Mouse (Mus musculus): ENCODE data around the gene Krt8.

- TF ChIP-seq CTCF (IDR thresholded peaks at IDR 0.05; ENCODE audit: borderline replicate concordance, insufficient read depth, low read depth, low read length) = no peak
- TF ChIP-seq POLR2A (IDR thresholded peaks at IDR 0.05; ENCODE audit: borderline replicate concordance, insufficient read depth, low read length) = no peak
These were observed 28.3 kb downstream of the Krt8 start for GRCm38 (mm10) chr15:101976023-101976422.
